Mouse (Mus musculus): ENCODE measurements around the gene Dag1. TPM values are rescaled to one million over a fixed set of nuclear protein-coding genes. Genes with fewer than 3 reads are reported as not detected.
"Not testable (repeated sequence)": the region's sequence is repeated elsewhere in the genome, so short reads cannot be mapped to it uniquely, and the experiment has no call there.

Dag1 gene
- total RNA-seq, 2 experiments from 2014 or later: 5.1 to 12.9 TPM

GRCm38 (mm10) chr9:108196920-108197677 is 66.7 kb downstream of the Dag1 start:
- ATAC-seq (replicated peaks; ENCODE audit: low FRiP score, low TSS enrichment, poor library complexity, severe bottlenecking): no peak

- ATAC-seq (replicated peaks; ENCODE audit: low FRiP score, low TSS enrichment, poor library complexity, severe bottlenecking): not testable (repeated sequence)
These were observed 67.5 kb downstream of the Dag1 start for GRCm38 (mm10) chr9:108196222-108196621.

- peak; percentile 30; the same call in 1 of the 2 replicates for ATAC-seq (replicated peaks; ENCODE audit: low FRiP score, low TSS enrichment, poor library complexity, severe bottlenecking)
These were observed 73.7 kb downstream of the Dag1 start, which contains the start of gene Bsn for GRCm38 (mm10) chr9:108189787-108190679. TSS of gene Bsn (minus strand) at chr9:108190384.

- no peak for ATAC-seq (replicated peaks; ENCODE audit: low FRiP score, low TSS enrichment, poor library complexity, severe bottlenecking)
These were observed 74.3 kb downstream of the Dag1 start for GRCm38 (mm10) chr9:108189488-108189786.

GRCm38 (mm10) chr9:108189023-108189422 is 74.7 kb downstream of the Dag1 start:
- ATAC-seq (replicated peaks; ENCODE audit: low FRiP score, low TSS enrichment, poor library complexity, severe bottlenecking): no peak

- no peak for ATAC-seq (replicated peaks; ENCODE audit: low FRiP score, low TSS enrichment, poor library complexity, severe bottlenecking)
These were observed 75.2 kb downstream of the Dag1 start for GRCm38 (mm10) chr9:108188511-108188910.

GRCm38 (mm10) chr9:108187616-108188015 is 76.1 kb downstream of the Dag1 start:
- no peak for ATAC-seq (replicated peaks; ENCODE audit: low FRiP score, low TSS enrichment, poor library complexity, severe bottlenecking)

GRCm38 (mm10) chr9:108185786-108186185 is 78.0 kb downstream of the Dag1 start:
- no peak for ATAC-seq (replicated peaks; ENCODE audit: low FRiP score, low TSS enrichment, poor library complexity, severe bottlenecking)

- ATAC-seq (replicated peaks; ENCODE audit: low FRiP score, low TSS enrichment, poor library complexity, severe bottlenecking): no peak
These were observed 80.2 kb downstream of the Dag1 start for GRCm38 (mm10) chr9:108183531-108183994.

- no peak for ATAC-seq (replicated peaks; ENCODE audit: low FRiP score, low TSS enrichment, poor library complexity, severe bottlenecking)
These were observed 80.8 kb downstream of the Dag1 start for GRCm38 (mm10) chr9:108182806-108183506.

GRCm38 (mm10) chr9:108178391-108178790 is 85.4 kb downstream of the Dag1 start:
- ATAC-seq (replicated peaks; ENCODE audit: low FRiP score, low TSS enrichment, poor library complexity, severe bottlenecking): no peak

- no peak for ATAC-seq (replicated peaks; ENCODE audit: low FRiP score, low TSS enrichment, poor library complexity, severe bottlenecking)
These were observed 88.5 kb downstream of the Dag1 start for GRCm38 (mm10) chr9:108175116-108175838.

- ATAC-seq (replicated peaks; ENCODE audit: low FRiP score, low TSS enrichment, poor library complexity, severe bottlenecking): no peak
These were observed 90.9 kb downstream of the Dag1 start for GRCm38 (mm10) chr9:108172777-108173350.

- ATAC-seq (replicated peaks; ENCODE audit: low FRiP score, low TSS enrichment, poor library complexity, severe bottlenecking): no peak
These were observed 94.0 kb downstream of the Dag1 start for GRCm38 (mm10) chr9:108169751-108170150.

GRCm38 (mm10) chr9:108165143-108165542 is 98.6 kb downstream of the Dag1 start:
- no peak for ATAC-seq (replicated peaks; ENCODE audit: low FRiP score, low TSS enrichment, poor library complexity, severe bottlenecking)

- ATAC-seq (replicated peaks; ENCODE audit: low FRiP score, low TSS enrichment, poor library complexity, severe bottlenecking): peak; percentile 70
These were observed 100.0 kb downstream of the Dag1 start for GRCm38 (mm10) chr9:108163646-108164284.

GRCm38 (mm10) chr9:108157891-108158290 is 105.9 kb downstream of the Dag1 start:
- ATAC-seq (replicated peaks; ENCODE audit: low FRiP score, low TSS enrichment, poor library complexity, severe bottlenecking): no peak

- ATAC-seq (replicated peaks; ENCODE audit: low FRiP score, low TSS enrichment, poor library complexity, severe bottlenecking): no peak
These were observed 106.3 kb downstream of the Dag1 start for GRCm38 (mm10) chr9:108157451-108157850.
